Mouse (Mus musculus): ENCODE measurements at regions not wholly inside any gene's neighbourhood (a gene's known extent, or its start where the extent isn't known, plus 50 kb on each side); places are given as distances from the start of the nearest gene placed in this dataset.

GRCm38 (mm10) chr1:76958706-76959105 is 556.2 kb downstream of the Epha4 start:
- no peak for DNase-seq

- no peak for DNase-seq
Observed at GRCm38 (mm10) chr1:76972454-76972853, 542.4 kb downstream of the Epha4 start.

- DNase-seq, result no peak
Observed at GRCm38 (mm10) chr1:76975077-76975945, 539.6 kb downstream of the Epha4 start.

GRCm38 (mm10) chr1:76980498-76981152 is 534.3 kb downstream of the Epha4 start:
- no peak for DNase-seq

- no peak for DNase-seq
Observed at GRCm38 (mm10) chr1:76993776-76994175, 521.1 kb downstream of the Epha4 start.

- no peak for DNase-seq
Observed at GRCm38 (mm10) chr1:77008001-77008400, 506.9 kb downstream of the Epha4 start.

GRCm38 (mm10) chr1:77010608-77011214 is 504.2 kb downstream of the Epha4 start:
- no peak for DNase-seq

GRCm38 (mm10) chr1:77027656-77028055 is 487.2 kb downstream of the Epha4 start:
- DNase-seq, result peak; percentile 34

GRCm38 (mm10) chr1:77028216-77028615 is 486.7 kb downstream of the Epha4 start:
- DNase-seq, result no peak

- DNase-seq, result no peak
Observed at GRCm38 (mm10) chr1:77029091-77029490, 485.8 kb downstream of the Epha4 start.

- no peak for DNase-seq
Observed at GRCm38 (mm10) chr1:77043749-77044564, 470.9 kb downstream of the Epha4 start.

- no peak for DNase-seq
Observed at GRCm38 (mm10) chr1:77048720-77049406, 466.0 kb downstream of the Epha4 start.

- DNase-seq, result no peak
Observed at GRCm38 (mm10) chr1:77051239-77051638, 463.6 kb downstream of the Epha4 start.

GRCm38 (mm10) chr1:77053837-77054540 is 460.9 kb downstream of the Epha4 start:
- DNase-seq, result no peak

GRCm38 (mm10) chr1:77062468-77062867 is 452.4 kb downstream of the Epha4 start:
- no peak for DNase-seq

GRCm38 (mm10) chr1:77073071-77073470 is 441.8 kb downstream of the Epha4 start:
- DNase-seq, result no peak

- DNase-seq, result peak; percentile 53
Observed at GRCm38 (mm10) chr1:77074926-77075885, 439.7 kb downstream of the Epha4 start.

- DNase-seq, result no peak
Observed at GRCm38 (mm10) chr1:77080767-77081166, 434.1 kb downstream of the Epha4 start.

GRCm38 (mm10) chr1:77081660-77082059 is 433.2 kb downstream of the Epha4 start:
- no peak for DNase-seq

GRCm38 (mm10) chr1:77082410-77082809 is 432.5 kb downstream of the Epha4 start:
- no peak for DNase-seq

Measured in right cerebral cortex, adult 18-20 months (tissue).